Mouse (Mus musculus) spleen, adult 2 months (tissue): Measurements from ENCODE around the gene Tnf.

Source experiments
- CTCF ChIP-seq: fragments of 200-500 bp; IDR thresholded peaks from 2 replicates; pipeline ENCODE4 v1.5.1; 2011; ENCODE audit warnings: mild to moderate bottlenecking, inconsistent platforms; ENCODE audit not compliant: insufficient read depth, insufficient read length, insufficient replicate concordance; ENCODE audit errors: extremely low read depth
- POLR2A ChIP-seq: fragments of 200-500 bp; IDR thresholded peaks from 2 replicates; pipeline ENCODE4 v1.6.1; 2011; ENCODE audit warnings: low read depth, low read length, inconsistent platforms

DNA sequence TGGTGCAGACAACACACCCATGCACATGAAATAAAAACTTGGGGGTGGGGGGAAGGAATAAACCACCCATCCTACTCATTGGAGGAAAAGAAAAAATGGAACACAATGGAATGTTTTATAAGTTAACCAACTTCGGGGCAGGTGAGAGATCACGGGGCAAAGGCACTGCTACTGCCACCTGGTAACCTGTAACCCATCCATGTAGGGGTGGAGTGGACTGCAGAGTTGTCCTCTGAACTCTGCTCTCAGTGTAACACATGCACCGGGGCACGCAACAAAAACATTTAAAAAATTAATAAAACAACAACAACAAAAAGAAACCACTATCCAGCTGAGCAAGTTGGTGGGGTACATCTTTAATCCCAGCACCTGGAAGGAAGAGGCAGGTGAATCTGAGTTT is 49.7 kb downstream of the Tnf start:
- TF ChIP-seq CTCF (no peak), POLR2A (no peak)
